Mouse (Mus musculus): ENCODE measurements around the gene Stk38l. TPM values are rescaled to one million over a fixed set of nuclear protein-coding genes. Genes with fewer than 3 reads are reported as not detected.
A peak's percentile ranks its signal among the peaks of the same experiment; 100 is the strongest.

The Stk38l gene
- polyA plus RNA-seq (2014; fragmentation: Nextera tagmentation; extraction: Ambion mirVana), result 9.9 and 17.2 TPM in 2 replicates

GRCm38 (mm10) chr6:146724581-146725383 lies at the start of gene Stk38l:
Gene Stk38l (plus strand): TSS chr6:146724995.
- Histone ChIP-seq H3K36me3 (ENCODE audit: control insufficient read depth, insufficient read depth, low read length) (no peaks in the 10 kb centered on the region), H3K4me1 (ENCODE audit: control insufficient read depth, insufficient read depth, low read length) (0 out of 2 replicates have a peak, but pooled peaks cover 3% of the 10 kb centered on the region), H3K4me3 (ENCODE audit: low read length) (peak within 1 kb of the TSS; percentile 82), H3K9me3 (ENCODE audit: control insufficient read depth, low read length) (no peaks in the 10 kb centered on the region), H3K27me3 (ENCODE audit: control insufficient read depth, insufficient read depth, low read length) (no peaks in the 10 kb centered on the region), H3K4me2 (replicated peaks; ENCODE audit: low read depth, low read length) (peak within 1 kb of the TSS; percentile 69), H3K9ac (ENCODE audit: low read depth, low read length) (peak within 1 kb of the TSS; percentile 77), H3K27ac (ENCODE audit: low read depth, low read length) (peak within 1 kb of the TSS; percentile 27)
- ATAC-seq (ENCODE audit: low FRiP score, low TSS enrichment), result peak; percentile 98
- 2% methylated on average over 71 of the region's 87 CpGs for WGBS

- Histone ChIP-seq H3K27ac (ENCODE audit: low read depth, low read length) (no peak overlapping the region), H3K4me1 (ENCODE audit: control insufficient read depth, insufficient read depth, low read length) (no peaks in the 10 kb centered on the region), H3K9ac (ENCODE audit: low read depth, low read length) (no peak overlapping the region), H3K4me2 (replicated peaks; ENCODE audit: low read depth, low read length) (no peak overlapping the region), H3K4me3 (ENCODE audit: low read length) (no peak overlapping the region), H3K27me3 (ENCODE audit: control insufficient read depth, insufficient read depth, low read length) (no peaks in the 10 kb centered on the region), H3K36me3 (ENCODE audit: control insufficient read depth, insufficient read depth, low read length) (no peaks in the 10 kb centered on the region), H3K9me3 (ENCODE audit: control insufficient read depth, low read length) (no peaks in the 10 kb centered on the region; the same call in 1 of the 2 replicates)
- 73% methylated on average over 10 of the region's 10 CpGs for WGBS
- ATAC-seq (ENCODE audit: low FRiP score, low TSS enrichment), result no peak
Measured at GRCm38 (mm10) chr6:146676904-146677303, 47.9 kb upstream of the Stk38l start.

- H3K4me1 ChIP-seq (ENCODE audit: control insufficient read depth, insufficient read depth, low read length), result no peaks in the 10 kb centered on the region
- no peak for ATAC-seq (ENCODE audit: low FRiP score, low TSS enrichment)
- no peak overlapping the region for H3K4me3 ChIP-seq (ENCODE audit: low read length)
- no peak overlapping the region for H3K9ac ChIP-seq (ENCODE audit: low read depth, low read length)
- no peak overlapping the region for H3K4me2 ChIP-seq (replicated peaks; ENCODE audit: low read depth, low read length)
- no peak overlapping the region for H3K27ac ChIP-seq (ENCODE audit: low read depth, low read length)
- no peaks in the 10 kb centered on the region; the same call in 1 of the 2 replicates for H3K9me3 ChIP-seq (ENCODE audit: control insufficient read depth, low read length)
- H3K36me3 ChIP-seq (ENCODE audit: control insufficient read depth, insufficient read depth, low read length), result no peaks in the 10 kb centered on the region
- WGBS, result 67% methylated on average over 10 of the region's 10 CpGs
- no peaks in the 10 kb centered on the region for H3K27me3 ChIP-seq (ENCODE audit: control insufficient read depth, insufficient read depth, low read length)
Measured at GRCm38 (mm10) chr6:146678136-146679070, 46.4 kb upstream of the Stk38l start.

GRCm38 (mm10) chr6:146683881-146684280 lies 40.9 kb upstream of the Stk38l start:
- Histone ChIP-seq H3K27ac (ENCODE audit: low read depth, low read length) (no peak overlapping the region), H3K9me3 (ENCODE audit: control insufficient read depth, low read length) (no peaks in the 10 kb centered on the region; the same call in 1 of the 2 replicates), H3K4me3 (ENCODE audit: low read length) (no peak overlapping the region), H3K4me1 (ENCODE audit: control insufficient read depth, insufficient read depth, low read length) (no peaks in the 10 kb centered on the region), H3K9ac (ENCODE audit: low read depth, low read length) (no peak overlapping the region), H3K27me3 (ENCODE audit: control insufficient read depth, insufficient read depth, low read length) (no peaks in the 10 kb centered on the region), H3K36me3 (ENCODE audit: control insufficient read depth, insufficient read depth, low read length) (no peaks in the 10 kb centered on the region), H3K4me2 (replicated peaks; ENCODE audit: low read depth, low read length) (no peak overlapping the region)
- WGBS, result 71% methylated on average over 4 of the region's 4 CpGs
- no peak for ATAC-seq (ENCODE audit: low FRiP score, low TSS enrichment)

DNA sequence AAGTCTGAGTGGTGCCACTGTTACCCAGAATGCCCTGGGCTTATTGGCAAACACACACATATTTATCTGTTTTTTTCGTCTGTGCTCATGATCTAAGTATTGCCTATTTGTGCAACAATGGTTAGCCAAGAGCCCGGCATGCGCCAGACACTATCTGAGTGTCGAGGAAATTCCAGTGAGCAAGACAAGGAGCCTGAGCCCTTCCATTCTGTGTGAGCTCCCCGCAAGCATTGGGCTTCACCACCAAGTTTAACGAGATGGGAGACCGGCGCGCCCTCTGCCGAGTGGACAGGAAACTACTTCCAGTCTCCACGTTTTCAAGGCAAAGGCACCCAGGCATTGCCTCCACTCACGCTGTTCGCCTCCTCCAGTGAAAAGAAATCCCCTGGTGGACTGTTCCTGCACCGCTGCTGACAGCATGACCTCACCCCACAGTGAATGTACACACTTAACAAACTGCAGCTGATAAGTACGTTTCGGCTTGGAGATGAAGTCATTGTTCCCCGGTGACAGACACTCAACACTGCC lies 39.0 kb upstream of the Stk38l start:
- Histone ChIP-seq H3K4me2 (replicated peaks; ENCODE audit: low read depth, low read length) (no peak overlapping the region), H3K4me1 (ENCODE audit: control insufficient read depth, insufficient read depth, low read length) (no peaks in the 10 kb centered on the region), H3K27me3 (ENCODE audit: control insufficient read depth, insufficient read depth, low read length) (no peaks in the 10 kb centered on the region), H3K9me3 (ENCODE audit: control insufficient read depth, low read length) (no peaks in the 10 kb centered on the region; the same call in 1 of the 2 replicates), H3K4me3 (ENCODE audit: low read length) (no peak overlapping the region), H3K27ac (ENCODE audit: low read depth, low read length) (no peak overlapping the region), H3K9ac (ENCODE audit: low read depth, low read length) (no peak overlapping the region), H3K36me3 (ENCODE audit: control insufficient read depth, insufficient read depth, low read length) (no peaks in the 10 kb centered on the region)
- ATAC-seq (ENCODE audit: low FRiP score, low TSS enrichment), result no peak
- 82% methylated on average over 17 of the region's 17 CpGs for WGBS

DNA sequence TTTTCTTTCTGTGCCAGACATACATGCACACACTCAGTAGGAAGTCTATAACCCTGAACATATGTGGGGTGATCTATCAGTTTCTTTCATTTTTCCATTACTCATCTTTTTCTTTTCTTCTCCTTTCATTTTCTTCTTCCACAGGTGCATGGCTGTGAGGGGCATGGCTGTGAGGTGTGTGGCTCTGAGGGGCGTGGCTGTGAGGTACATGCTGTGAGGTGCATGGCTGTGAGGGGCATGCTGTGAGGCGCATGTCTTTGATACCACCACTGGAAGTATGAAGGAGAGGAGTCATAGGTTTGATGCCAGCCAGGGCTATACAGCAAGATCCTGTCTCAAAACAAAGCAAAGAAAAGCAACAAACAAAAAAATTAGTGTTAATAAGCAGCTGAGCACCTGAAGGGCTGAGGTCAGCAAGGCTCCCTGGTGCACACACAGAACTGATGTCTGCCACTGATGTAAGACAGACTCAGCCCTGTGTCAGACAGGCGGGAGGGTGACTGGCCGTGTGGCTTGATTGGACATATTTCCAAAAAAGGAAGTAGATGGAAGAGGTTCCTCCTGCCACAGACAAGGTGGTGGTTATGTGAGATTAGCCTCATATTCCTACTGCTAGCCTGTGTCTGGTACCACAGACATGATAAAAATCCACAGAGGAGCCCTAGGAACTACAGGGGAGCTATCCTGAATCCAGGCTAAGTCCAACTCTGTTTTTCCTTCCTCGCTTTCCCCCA lies 38.2 kb upstream of the Stk38l start:
- Histone ChIP-seq H3K4me3 (ENCODE audit: low read length) (no peak overlapping the region), H3K36me3 (ENCODE audit: control insufficient read depth, insufficient read depth, low read length) (no peaks in the 10 kb centered on the region), H3K9me3 (ENCODE audit: control insufficient read depth, low read length) (no peaks in the 10 kb centered on the region; the same call in 1 of the 2 replicates), H3K4me2 (replicated peaks; ENCODE audit: low read depth, low read length) (no peak overlapping the region), H3K27ac (ENCODE audit: low read depth, low read length) (no peak overlapping the region), H3K27me3 (ENCODE audit: control insufficient read depth, insufficient read depth, low read length) (no peaks in the 10 kb centered on the region), H3K4me1 (ENCODE audit: control insufficient read depth, insufficient read depth, low read length) (no peaks in the 10 kb centered on the region), H3K9ac (ENCODE audit: low read depth, low read length) (no peak overlapping the region)
- no peak for ATAC-seq (ENCODE audit: low FRiP score, low TSS enrichment)
- WGBS, result 89% methylated on average over 5 of the region's 5 CpGs

DNA sequence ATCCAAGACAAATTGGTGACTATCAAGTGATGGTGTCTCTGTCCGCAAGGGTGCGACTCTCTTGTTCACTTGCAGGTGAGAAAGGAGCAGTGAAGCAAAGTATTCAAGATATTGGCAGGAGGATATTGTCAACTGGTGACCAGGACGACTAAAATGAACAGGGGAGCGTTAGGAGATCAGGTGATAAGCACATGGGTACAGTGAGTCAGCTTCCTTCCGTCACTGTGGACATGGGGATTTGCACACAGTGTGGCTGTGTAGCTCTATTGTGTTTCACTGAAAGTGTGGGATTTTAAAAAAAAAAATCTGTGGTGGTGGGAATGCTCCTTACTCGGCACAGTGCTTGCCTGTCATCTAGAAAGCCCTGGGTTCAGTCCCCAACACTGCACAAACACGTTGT lies 36.8 kb upstream of the Stk38l start:
- no peak for ATAC-seq (ENCODE audit: low FRiP score, low TSS enrichment)
- Histone ChIP-seq H3K36me3 (ENCODE audit: control insufficient read depth, insufficient read depth, low read length) (no peaks in the 10 kb centered on the region), H3K4me2 (replicated peaks; ENCODE audit: low read depth, low read length) (no peak overlapping the region), H3K9me3 (ENCODE audit: control insufficient read depth, low read length) (no peaks in the 10 kb centered on the region; the same call in 1 of the 2 replicates), H3K4me3 (ENCODE audit: low read length) (no peak overlapping the region), H3K9ac (ENCODE audit: low read depth, low read length) (no peak overlapping the region), H3K4me1 (ENCODE audit: control insufficient read depth, insufficient read depth, low read length) (no peaks in the 10 kb centered on the region), H3K27me3 (ENCODE audit: control insufficient read depth, insufficient read depth, low read length) (no peaks in the 10 kb centered on the region), H3K27ac (ENCODE audit: low read depth, low read length) (no peak overlapping the region)
- 85% methylated on average over 7 of the region's 7 CpGs for WGBS

GRCm38 (mm10) chr6:146688861-146689260 lies 35.9 kb upstream of the Stk38l start:
- Histone ChIP-seq H3K4me2 (replicated peaks; ENCODE audit: low read depth, low read length) (no peak overlapping the region), H3K4me1 (ENCODE audit: control insufficient read depth, insufficient read depth, low read length) (no peaks in the 10 kb centered on the region), H3K9ac (ENCODE audit: low read depth, low read length) (no peak overlapping the region), H3K36me3 (ENCODE audit: control insufficient read depth, insufficient read depth, low read length) (no peaks in the 10 kb centered on the region), H3K27me3 (ENCODE audit: control insufficient read depth, insufficient read depth, low read length) (no peaks in the 10 kb centered on the region), H3K27ac (ENCODE audit: low read depth, low read length) (no peak overlapping the region), H3K4me3 (ENCODE audit: low read length) (no peak overlapping the region), H3K9me3 (ENCODE audit: control insufficient read depth, low read length) (no peaks in the 10 kb centered on the region; the same call in 1 of the 2 replicates)
- ATAC-seq (ENCODE audit: low FRiP score, low TSS enrichment), result no peak
- 86% methylated on average over 5 of the region's 5 CpGs for WGBS
